Mouse (Mus musculus) kidney, adult 2 months (tissue): ENCODE results near the gene Apob. TPM values are rescaled to one million over a fixed set of nuclear protein-coding genes. Genes with fewer than 3 reads are reported as not detected.

ENCODE experiments used
- DNase-seq: peaks from one replicate; pipeline ENCODE4 v3.0.0; 2021
- H3K27ac ChIP-seq: fragments of 200-500 bp; 2 replicates; pipeline ENCODE4 v1.5.1; 2012; ENCODE audit warnings: low read depth, low read length, control low read depth, inconsistent platforms; ENCODE audit not compliant: insufficient read depth
- H3K27me3 ChIP-seq: fragments of 200-500 bp; replicated peaks from 2 replicates; pipeline ENCODE4 v1.6.1; 2012; ENCODE audit warnings: mild to moderate bottlenecking, moderate library complexity, low read length, inconsistent platforms; ENCODE audit not compliant: control insufficient read depth, insufficient read depth
- H3K36me3 ChIP-seq: fragments of 200-500 bp; 2 replicates; pipeline ENCODE4 v1.6.1; 2012; ENCODE audit warnings: mild to moderate bottlenecking, moderate library complexity, low read length, inconsistent platforms; ENCODE audit not compliant: control insufficient read depth, insufficient read depth
- H3K4me1 ChIP-seq: fragments of 200-500 bp; 2 replicates; pipeline ENCODE4 v1.6.1; 2011; ENCODE audit warnings: low read length; ENCODE audit not compliant: control insufficient read depth, insufficient read depth
- H3K4me3 ChIP-seq: fragments of 200-500 bp; 2 replicates; pipeline ENCODE4 v1.5.1; 2011; ENCODE audit warnings: mild to moderate bottlenecking, low read depth, low read length, control low read depth; ENCODE audit not compliant: insufficient read depth
- CTCF ChIP-seq: fragments of 200-500 bp; conservative IDR thresholded peaks from 2 replicates; pipeline ENCODE4 v1.5.1; 2011; ENCODE audit warnings: low read depth, mild to moderate bottlenecking, control low read depth, low read length, moderate library complexity, mixed read lengths; ENCODE audit not compliant: insufficient read depth, insufficient read length
- POLR2A ChIP-seq: fragments of 200-500 bp; IDR thresholded peaks from one replicate; pipeline ENCODE4 v1.6.1; 2011; ENCODE audit warnings: low read depth, low read length, control low read depth
- WGBS: fragments of 180-500 bp; shearing (Covaris S2); methylation state at CpG from one replicate; pipeline ENCODE4 v1.1.7; 2018; 5-methylcytosine and 5-hydroxymethylcytosine counted together
- polyA plus RNA-seq: library from polyadenylated mRNA; depleted of rRNA; stranded (reverse); fragments of >200 nt; gene quantifications from 2 replicates; pipeline ENCODE4 v1.2.3, GENCODE M21; 2012

Apob gene
- polyA plus RNA-seq, 1 experiment: 27.3 TPM

- no peaks in the 10 kb centered on the region for H3K36me3 ChIP-seq
- TF ChIP-seq CTCF (no peak), POLR2A (no peak)
- H3K27me3 ChIP-seq: no peaks in the 10 kb centered on the region
- WGBS: 42% methylated on average over 4 of the region's 4 CpGs
- DNase-seq: no peak
- no peak overlapping the region for H3K4me3 ChIP-seq
- H3K27ac ChIP-seq: no peak overlapping the region
- H3K4me1 ChIP-seq: no peaks in the 10 kb centered on the region
These were observed 54.9 kb downstream of the Apob start for GRCm38 (mm10) chr12:8032359-8032755.

DNA sequence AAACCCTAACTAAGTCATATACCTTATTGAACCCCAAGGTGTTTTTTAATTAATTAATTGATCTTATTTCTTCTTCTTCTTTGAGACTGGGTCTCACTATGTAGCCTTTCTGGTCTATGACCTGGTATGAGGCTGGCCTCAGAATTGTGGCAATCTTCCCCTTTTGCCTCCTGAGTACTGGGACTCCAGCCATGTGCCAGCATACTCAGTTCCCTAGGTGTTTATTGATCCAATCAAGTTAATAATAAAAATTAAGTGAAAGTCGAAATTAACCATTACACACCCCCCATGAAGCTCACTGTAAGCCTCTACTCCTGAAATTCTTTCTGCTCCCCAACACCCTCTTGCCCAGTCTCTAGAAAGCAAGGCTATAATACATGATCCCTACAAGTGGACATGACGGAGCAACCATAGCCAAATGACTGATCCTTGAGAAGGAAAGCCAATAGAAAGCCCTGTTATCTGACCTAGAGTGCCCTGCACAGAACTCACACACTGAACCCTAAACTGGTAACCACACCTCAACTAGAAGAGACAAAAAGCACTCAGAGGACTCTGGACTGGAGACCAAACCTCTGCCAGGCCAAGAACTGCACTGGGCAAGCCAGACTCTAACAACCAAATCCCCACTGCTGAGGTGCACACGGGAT is 60.8 kb downstream of the Apob start:
- no peak overlapping the region for H3K4me3 ChIP-seq
- no peak for DNase-seq
- TF ChIP-seq CTCF (no peak), POLR2A (no peak)
- H3K27ac ChIP-seq: no peak overlapping the region
- H3K36me3 ChIP-seq: no peaks in the 10 kb centered on the region
- H3K27me3 ChIP-seq: no peaks in the 10 kb centered on the region
- 82% methylated on average over 3 of the region's 3 CpGs for WGBS
- H3K4me1 ChIP-seq: no peaks in the 10 kb centered on the region

GRCm38 (mm10) chr12:8042626-8043394 is 65.4 kb downstream of the Apob start:
- WGBS: 68% methylated on average over 7 of the region's 7 CpGs
- no peaks in the 10 kb centered on the region for H3K4me1 ChIP-seq
- no peaks in the 10 kb centered on the region for H3K36me3 ChIP-seq
- no peak overlapping the region for H3K4me3 ChIP-seq
- H3K27ac ChIP-seq: no peak overlapping the region
- no peak for TF ChIP-seq CTCF
- no peak for TF ChIP-seq POLR2A
- peak; percentile 2 for DNase-seq
- H3K27me3 ChIP-seq: no peaks in the 10 kb centered on the region

- Histone ChIP-seq H3K4me1 (no peaks in the 10 kb centered on the region), H3K36me3 (no peaks in the 10 kb centered on the region), H3K27me3 (no peaks in the 10 kb centered on the region), H3K4me3 (no peak overlapping the region), H3K27ac (no peak overlapping the region)
- TF ChIP-seq CTCF (no peak), POLR2A (no peak)
- DNase-seq: no peak
- 95% methylated on average over 2 of the region's 2 CpGs for WGBS
These were observed 69.6 kb downstream of the Apob start for GRCm38 (mm10) chr12:8047046-8047445.

GRCm38 (mm10) chr12:8047789-8048309 is 70.4 kb downstream of the Apob start:
- no peak for DNase-seq
- H3K4me1 ChIP-seq: no peaks in the 10 kb centered on the region
- H3K4me3 ChIP-seq: no peak overlapping the region
- TF ChIP-seq POLR2A: no peak
- TF ChIP-seq CTCF: no peak
- H3K36me3 ChIP-seq: no peaks in the 10 kb centered on the region
- H3K27me3 ChIP-seq: no peaks in the 10 kb centered on the region
- no peak overlapping the region for H3K27ac ChIP-seq
- 59% methylated on average over 1 of the region's 1 CpGs for WGBS

GRCm38 (mm10) chr12:8056001-8056640 is 78.7 kb downstream of the Apob start:
- TF ChIP-seq CTCF (no peak), POLR2A (no peak)
- Histone ChIP-seq H3K27me3 (no peaks in the 10 kb centered on the region), H3K36me3 (no peaks in the 10 kb centered on the region), H3K4me3 (no peak overlapping the region), H3K27ac (no peak overlapping the region), H3K4me1 (no peaks in the 10 kb centered on the region)
- no peak for DNase-seq
- 66% methylated on average over 8 of the region's 8 CpGs for WGBS

DNA sequence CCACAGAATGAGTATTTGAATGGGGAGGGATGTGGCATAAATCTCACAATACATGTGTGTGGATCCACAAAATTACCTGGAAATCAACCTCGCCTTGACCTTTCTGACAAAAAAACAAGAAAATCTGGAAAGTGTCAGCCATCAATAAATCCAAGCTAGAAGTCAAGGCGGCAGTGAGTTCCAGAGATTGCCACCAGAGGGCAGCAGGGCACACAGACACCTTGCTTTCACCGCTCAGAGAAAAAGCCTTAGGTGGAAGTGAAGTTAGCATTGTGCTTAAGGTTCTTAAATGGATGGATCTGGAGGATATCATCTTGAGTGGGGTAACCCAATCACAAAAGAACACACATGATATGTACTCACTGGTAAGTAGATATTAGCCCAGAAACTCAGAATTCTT is 82.1 kb downstream of the Apob start:
- Histone ChIP-seq H3K27me3 (no peaks in the 10 kb centered on the region), H3K27ac (no peak overlapping the region), H3K4me1 (no peaks in the 10 kb centered on the region), H3K4me3 (no peak overlapping the region), H3K36me3 (no peaks in the 10 kb centered on the region)
- WGBS: 9% methylated on average over 3 of the region's 3 CpGs
- DNase-seq: peak; percentile 71
- TF ChIP-seq POLR2A (no peak), CTCF (peak; percentile 94)
